Mouse (Mus musculus): Measurements from ENCODE around the gene Tpx2.

The Tpx2 gene

GRCm38 (mm10) chr2:152914310-152915120 is 66.8 kb downstream of the Tpx2 start:
- DNase-seq (ENCODE audit: low spot score in 2 of 2): peak; percentile 52 to 93

DNA sequence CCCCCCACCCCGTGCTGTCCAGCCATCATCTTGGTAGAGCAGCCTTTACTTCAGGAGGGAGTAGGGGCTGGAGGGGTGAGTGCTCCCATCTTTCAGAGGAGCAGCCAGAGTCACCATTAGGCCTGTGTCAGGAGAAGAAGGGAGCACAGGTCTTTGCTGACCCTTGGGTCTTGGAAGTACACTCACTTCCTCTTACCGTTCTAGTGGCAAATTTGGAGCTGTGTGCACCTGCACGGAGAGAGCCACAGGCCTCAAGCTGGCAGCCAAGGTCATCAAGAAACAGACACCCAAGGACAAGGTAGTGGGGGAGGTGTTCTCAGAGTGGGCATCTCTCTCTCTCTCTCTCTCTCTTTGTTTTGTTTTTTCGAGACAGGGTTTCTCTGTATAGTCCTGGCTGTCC is 67.7 kb downstream of the Tpx2 start:
- no peak for DNase-seq (ENCODE audit: low spot score in 2 of 2)

DNA sequence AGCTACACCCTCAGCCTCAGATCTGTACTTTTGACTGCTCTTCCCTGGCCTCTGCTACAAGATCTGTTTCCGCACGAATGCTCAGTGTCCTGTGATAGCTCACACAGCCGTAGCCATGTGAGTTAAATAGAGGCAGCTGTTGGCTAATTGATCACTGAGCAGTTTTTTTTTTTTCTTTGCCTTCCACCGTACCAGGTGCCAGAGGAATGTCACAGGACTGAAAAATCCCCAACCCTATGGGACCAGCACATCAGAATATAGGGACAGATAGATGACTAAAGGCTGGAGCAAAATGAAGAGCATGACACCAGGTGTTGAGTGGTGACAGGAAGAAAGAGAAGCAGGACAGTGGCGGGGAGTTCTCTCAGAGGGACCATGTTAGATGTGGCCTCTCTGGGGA is 68.3 kb downstream of the Tpx2 start:
- DNase-seq (ENCODE audit: low spot score in 2 of 2): no peak

- DNase-seq (ENCODE audit: low spot score in 2 of 2): no peak
Measured at GRCm38 (mm10) chr2:152917671-152918070, 69.9 kb downstream of the Tpx2 start.

- no peak for DNase-seq (ENCODE audit: low spot score in 2 of 2)
Measured at GRCm38 (mm10) chr2:152922376-152922775, 74.6 kb downstream of the Tpx2 start.

- no peak for DNase-seq (ENCODE audit: low spot score in 2 of 2)
Measured at GRCm38 (mm10) chr2:152923621-152924020, 75.9 kb downstream of the Tpx2 start.

- no peak for DNase-seq (ENCODE audit: low spot score in 2 of 2)
Measured at GRCm38 (mm10) chr2:152924128-152924527, 76.4 kb downstream of the Tpx2 start.

- DNase-seq (ENCODE audit: low spot score in 2 of 2): no peak
Measured at GRCm38 (mm10) chr2:152924543-152924942, 76.8 kb downstream of the Tpx2 start.

DNA sequence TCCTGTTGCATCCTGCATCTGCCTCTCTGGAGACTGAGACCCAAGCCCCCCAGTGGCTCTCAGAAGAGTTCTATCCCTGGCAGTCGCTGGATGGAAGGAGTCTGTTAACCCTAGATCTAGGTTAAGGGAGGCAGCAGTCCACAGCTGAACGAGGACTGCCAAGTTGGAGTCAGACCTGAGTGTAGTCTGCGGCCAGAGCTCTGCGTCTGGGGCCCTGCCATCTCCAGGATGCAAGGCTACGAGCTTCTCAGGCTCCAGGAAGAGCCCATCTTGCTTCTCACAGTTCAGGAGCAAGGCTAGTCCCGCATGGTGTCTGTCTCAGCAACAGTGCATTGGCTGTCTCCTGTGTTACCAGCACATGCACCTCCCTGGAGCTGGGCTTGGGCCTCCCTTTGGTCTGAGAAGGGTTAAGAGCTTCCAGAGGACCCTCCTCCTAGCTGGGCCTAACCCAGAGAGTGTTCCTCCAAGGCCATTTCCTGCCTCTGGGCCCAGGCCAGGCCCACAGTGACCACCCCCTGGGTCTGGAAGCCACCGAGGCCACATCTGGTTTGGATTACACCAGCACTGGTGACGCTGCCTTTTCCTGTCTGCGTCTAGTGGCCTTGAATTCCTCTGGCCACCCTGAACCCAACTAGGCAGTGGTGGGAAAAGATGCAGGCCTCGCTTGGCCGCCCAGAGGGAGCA is 77.6 kb downstream of the Tpx2 start:
- no peak for DNase-seq (ENCODE audit: low spot score in 2 of 2)

GRCm38 (mm10) chr2:152926896-152927295 is 79.1 kb downstream of the Tpx2 start:
- DNase-seq (ENCODE audit: low spot score in 2 of 2): no peak

GRCm38 (mm10) chr2:152927371-152927770 is 79.6 kb downstream of the Tpx2 start:
- DNase-seq (ENCODE audit: low spot score in 2 of 2): no peak

DNA sequence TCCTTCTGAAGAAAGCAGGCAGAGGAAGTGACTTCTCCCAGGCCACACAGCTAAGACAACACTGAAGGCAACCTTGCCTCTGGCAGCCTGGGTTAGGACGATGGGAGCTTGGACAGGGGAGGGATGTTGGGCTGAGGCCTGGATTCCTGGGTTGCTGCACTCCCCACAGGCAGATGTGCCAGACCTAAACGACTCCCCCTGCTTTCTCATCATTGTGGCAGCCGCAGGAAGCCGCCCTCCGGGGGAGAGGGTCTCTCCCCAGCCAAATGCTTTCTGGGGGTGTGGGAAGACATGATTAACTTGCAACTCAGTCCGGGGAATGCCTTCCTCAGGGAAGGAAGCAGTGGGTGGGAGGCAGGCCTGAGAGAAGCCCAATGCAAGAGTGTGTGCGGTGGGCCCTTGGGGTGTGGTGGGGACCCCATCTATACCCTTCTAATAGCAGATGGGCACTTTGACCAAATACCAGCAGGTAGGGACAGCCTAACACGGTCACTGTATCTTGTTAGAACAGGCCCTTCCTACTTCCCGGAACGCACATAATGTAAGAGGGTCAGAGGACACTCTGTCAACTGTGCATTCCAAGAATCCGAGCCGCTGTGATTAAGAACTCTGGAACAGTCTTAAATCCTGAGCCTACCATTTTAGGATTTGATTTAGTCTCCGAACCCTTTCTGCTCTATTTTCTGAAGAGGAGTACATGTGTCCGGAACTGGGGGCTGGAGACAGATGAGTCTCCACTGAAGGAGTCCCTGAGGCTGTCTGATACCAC is 80.6 kb downstream of the Tpx2 start:
- no peak for DNase-seq (ENCODE audit: low spot score in 2 of 2)

GRCm38 (mm10) chr2:152928988-152929370 is 81.2 kb downstream of the Tpx2 start:
- DNase-seq (ENCODE audit: low spot score in 2 of 2): no peak

DNA sequence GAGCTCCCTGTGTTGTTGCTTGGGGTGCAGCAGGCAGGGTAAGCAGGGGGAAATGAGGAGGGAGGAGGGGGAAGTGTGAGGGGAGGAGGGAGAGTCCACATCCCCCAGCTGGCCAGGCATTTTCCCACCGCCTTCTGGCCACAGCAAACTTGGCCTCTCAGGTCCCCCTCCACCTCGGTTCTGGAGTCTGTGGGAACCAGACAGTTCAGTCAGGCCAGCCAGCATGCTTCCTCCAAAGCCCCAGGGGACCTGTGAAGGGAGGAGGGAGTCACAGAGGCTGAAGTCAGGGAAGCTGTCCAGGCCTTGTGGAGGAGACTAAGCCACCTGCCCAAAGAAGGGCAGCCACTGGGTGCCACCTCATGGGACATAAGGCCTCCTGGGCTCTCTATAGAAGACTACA is 82.5 kb downstream of the Tpx2 start:
- no peak for DNase-seq (ENCODE audit: low spot score in 2 of 2)

DNA sequence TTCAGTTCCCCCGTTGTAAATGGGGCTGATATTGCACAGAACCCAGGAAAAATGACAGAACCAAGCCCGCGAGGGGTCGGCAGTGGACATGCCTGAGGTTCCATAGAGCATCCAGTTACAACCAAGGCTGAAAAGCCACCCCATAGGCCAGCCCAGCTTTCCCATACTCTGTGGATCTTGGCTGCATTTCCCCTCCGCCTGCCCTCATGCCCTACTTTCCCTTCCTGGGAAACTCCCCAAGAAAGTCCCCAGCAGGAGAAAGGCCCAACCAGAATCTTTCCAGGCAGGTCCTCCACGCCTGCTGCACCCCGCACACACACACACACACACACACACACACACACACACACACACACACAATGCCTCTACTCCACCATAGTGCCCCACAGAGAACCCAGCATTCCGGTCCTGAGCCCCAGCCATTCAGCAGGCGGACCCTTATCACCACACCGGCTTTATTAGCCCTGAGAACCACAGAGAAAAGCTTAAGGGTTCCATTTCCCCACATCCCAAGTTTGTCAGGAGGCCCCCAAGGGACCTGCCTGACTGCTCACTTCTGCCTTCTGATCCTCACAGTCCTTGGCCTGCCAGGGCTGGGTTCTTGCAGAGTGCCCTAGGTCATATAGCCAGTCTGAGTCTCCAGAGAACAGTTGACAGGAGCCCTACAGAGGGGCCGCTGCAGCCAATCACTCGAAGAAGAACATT is 83.8 kb downstream of the Tpx2 start:
- DNase-seq (ENCODE audit: low spot score in 2 of 2): no peak

DNA sequence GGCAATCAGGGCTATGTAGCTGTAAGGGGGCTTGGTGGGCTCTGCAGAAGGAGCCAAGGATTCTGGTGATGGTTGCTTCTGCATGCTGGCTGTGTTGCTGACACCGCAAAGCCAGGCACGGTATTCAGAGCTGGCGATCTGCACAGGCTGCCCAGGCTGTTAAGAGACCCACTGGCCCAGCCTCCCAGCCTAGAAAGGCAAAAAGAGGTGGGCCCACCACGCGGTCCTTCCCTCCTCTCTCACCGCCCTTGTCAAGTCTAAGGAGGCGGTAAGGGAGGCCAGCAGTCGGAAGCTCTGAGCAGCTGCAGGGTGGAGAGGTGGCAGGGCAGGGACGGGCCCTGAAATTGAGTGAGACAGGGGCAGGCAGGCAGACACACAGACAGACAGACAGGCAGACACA is 85.3 kb downstream of the Tpx2 start, which contains the start of gene Foxs1:
Gene Foxs1, minus strand, starts transcription at position 161 of the 400 bp plus-strand sequence.
- no peak for DNase-seq (ENCODE audit: low spot score in 2 of 2)

DNA sequence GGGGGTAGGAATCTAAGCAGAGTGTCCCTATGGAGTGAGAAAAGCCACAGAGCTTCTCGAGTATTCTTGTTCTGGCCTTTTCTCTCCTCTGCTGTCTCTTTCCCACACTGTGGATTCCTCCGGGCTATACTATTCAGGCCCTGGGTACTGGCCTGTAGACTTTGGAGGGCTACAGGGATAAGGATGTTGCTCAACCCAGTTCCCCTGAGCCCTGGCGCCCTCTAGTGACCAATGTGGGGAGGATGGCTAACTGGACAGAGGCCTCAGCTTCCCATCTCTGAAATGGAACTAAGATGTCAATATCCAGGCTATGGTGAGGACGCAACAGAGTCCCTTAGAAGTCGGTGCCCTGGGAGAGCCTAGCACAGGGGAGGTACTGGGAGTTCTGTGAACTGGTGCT is 85.8 kb downstream of the Tpx2 start:
- DNase-seq (ENCODE audit: low spot score in 2 of 2): peak in 1 of 2 experiments; percentile 44

GRCm38 (mm10) chr2:152939846-152940245 is 92.1 kb downstream of the Tpx2 start:
- peak in 1 of 2 experiments; percentile 71 for DNase-seq (ENCODE audit: low spot score in 2 of 2)

GRCm38 (mm10) chr2:152941106-152941505 is 93.3 kb downstream of the Tpx2 start:
- DNase-seq (ENCODE audit: low spot score in 2 of 2): no peak

DNA sequence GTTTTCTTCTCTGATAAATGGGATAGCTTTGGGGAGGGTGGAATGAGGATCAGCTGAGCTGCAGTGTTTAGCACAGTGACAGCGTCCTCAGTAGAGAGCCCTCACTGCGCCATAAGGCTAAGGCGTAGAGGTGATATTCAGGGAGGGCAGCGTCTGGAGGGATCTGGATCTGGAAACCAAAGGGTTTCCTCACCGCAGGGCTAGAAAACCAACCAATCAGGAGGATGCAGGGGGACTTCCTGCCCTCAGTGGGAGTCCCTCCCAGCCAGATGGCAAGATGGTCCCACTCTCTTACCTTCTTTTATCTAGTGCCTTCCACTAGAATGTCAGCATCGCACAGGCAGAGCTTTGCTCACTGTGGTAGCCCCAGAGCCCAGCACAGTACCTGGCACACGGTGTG is 94.0 kb downstream of the Tpx2 start:
- DNase-seq (ENCODE audit: low spot score in 2 of 2): no peak

GRCm38 (mm10) chr2:152942898-152943515 is 95.2 kb downstream of the Tpx2 start:
- DNase-seq (ENCODE audit: low spot score in 2 of 2): no peak
